Mouse (Mus musculus) thymus, postnatal 14 days (tissue): Measurements from ENCODE around the gene Cdkn3.
A peak's percentile ranks its signal among the peaks of the same experiment; 100 is the strongest.
"Not testable (repeated sequence)": the region's sequence is repeated elsewhere in the genome, so short reads cannot be mapped to it uniquely, and the experiment has no call there.

Experiments
- DNase-seq: peaks from one replicate; pipeline ENCODE4 v3.0.0; 2021

Gene Cdkn3

DNA sequence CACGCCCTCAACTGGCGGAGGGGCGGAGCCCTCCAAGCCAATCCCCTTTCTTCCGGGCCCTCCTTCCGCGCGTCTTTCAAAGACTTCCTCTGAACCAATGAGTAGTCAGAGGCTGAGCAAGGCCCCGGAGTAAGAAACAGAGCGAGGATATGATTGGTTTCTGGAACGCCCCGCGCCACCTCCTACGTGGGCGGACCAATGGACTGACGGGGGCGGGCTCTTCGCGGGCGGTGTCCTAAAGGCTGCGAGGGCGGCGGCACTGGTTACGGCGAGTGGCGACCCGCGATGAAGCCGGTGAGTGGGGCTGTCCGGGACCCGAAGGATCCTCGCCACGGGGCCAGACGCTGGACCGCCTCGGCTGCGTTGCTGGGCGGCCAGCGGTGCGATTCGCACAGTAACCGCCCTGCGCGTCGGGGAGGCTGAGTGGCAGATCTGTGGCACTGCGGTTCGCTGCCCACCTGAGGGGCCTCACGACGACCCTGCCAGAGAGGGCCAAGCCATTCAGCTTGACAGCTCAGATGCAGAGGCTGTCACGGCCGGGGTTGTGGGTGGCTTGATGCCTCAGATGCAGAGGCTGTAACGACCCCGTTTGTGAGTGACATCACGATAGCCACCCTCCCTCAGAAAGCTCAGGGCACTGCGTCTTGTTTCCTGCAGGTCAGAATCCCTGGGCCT, at the start of gene Cdkn3:
TSS of gene Cdkn3 (plus strand) at position 187 of the 675 bp plus-strand sequence.
- peak; percentile 92 for DNase-seq

GRCm38 (mm10) chr14:46718483-46718922, 41.8 kb upstream of the Cdkn3 start:
- no peak for DNase-seq

DNA sequence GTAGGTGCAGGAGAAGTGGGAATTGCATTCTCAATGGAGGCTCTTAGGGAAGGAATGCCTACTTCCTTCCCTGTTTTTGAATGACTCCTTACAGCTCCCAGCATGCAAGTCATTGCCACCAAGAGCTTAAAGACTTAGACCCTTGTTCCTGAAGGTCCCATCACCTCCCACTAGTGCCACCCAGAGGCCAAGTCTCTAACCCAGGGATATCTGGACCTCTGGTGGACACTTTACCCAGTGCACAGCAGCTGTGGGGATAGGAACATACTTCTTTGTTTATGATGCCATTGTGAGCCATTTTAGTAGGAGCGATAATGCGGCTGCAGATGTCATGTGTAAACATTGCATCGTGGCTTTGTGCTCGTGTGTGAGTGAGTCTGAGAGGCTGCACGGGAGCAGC, 38.3 kb upstream of the Cdkn3 start:
- DNase-seq, result no peak

DNA sequence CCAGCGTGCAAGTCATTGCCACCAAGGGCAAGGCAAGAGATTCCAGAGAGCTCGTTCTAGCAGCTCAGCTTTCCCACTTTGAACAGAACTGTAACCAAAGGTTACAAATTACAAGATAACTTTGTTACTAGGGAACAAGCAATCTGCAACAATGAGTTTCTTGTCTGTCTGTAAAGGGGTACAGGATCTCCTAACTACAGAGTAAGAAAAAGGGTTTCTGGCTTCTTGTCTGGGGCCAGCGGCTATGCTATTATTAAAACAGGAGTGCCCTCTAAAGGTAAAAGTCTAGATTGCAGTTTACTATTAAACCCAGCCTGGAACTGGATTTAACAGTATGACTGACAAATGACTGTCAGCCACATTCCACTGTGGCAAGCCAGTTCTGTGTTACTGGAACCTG, 36.5 kb upstream of the Cdkn3 start:
- DNase-seq, result no peak

GRCm38 (mm10) chr14:46724941-46725340, 35.4 kb upstream of the Cdkn3 start:
- DNase-seq, result no peak

GRCm38 (mm10) chr14:46725743-46726142, 34.6 kb upstream of the Cdkn3 start:
- DNase-seq, result peak; percentile 48

GRCm38 (mm10) chr14:46734262-46734661, 26.1 kb upstream of the Cdkn3 start:
- DNase-seq, result no peak

GRCm38 (mm10) chr14:46734761-46735455, 25.4 kb upstream of the Cdkn3 start:
- DNase-seq, result no peak

- no peak for DNase-seq
These were observed 24.0 kb upstream of the Cdkn3 start for GRCm38 (mm10) chr14:46736366-46736765.

DNA sequence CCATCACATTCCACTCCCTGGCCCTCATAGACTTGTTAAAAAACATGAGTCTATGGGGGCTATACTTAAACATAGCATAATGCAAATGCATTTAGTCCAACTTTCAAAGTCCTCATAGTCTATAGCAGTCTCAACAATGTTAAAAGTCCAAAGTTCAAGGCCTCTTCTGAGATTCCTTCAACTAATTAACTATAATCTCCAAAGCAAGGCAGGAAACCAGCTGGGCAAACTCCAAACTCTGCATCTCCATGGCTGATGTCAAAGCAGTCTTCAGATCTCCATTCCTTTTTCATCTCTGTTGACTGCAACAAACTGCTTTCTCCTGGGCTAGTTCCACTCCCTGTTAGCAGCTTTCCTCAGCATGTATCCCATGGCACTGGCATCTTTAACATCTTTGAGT, 23.0 kb upstream of the Cdkn3 start:
- DNase-seq, result not testable (repeated sequence)

DNA sequence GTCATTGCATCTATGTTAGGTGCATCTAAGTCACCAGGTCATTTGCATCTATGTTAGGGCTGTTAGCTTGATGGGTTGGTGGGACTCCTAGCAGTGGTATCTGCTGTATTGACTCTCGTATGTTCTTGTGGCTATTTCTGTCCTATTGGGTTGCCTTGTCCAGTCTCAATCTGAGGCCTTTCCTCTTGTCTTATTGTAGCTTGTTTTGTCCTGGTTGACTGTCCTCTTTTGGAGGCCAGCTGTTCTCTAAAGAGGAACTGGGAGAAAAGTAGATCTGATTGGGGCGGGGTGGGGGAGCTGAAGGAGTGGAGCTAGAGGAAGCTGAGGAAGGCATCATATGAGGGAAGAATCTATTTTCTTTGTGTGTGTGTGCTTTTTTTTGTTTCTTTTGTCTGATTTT, 17.7 kb upstream of the Cdkn3 start:
- no peak for DNase-seq

GRCm38 (mm10) chr14:46745413-46745812, 14.9 kb upstream of the Cdkn3 start:
- DNase-seq, result no peak

- not testable (repeated sequence) for DNase-seq
These were observed 6.0 kb upstream of the Cdkn3 start for GRCm38 (mm10) chr14:46754371-46754770.

- DNase-seq, result no peak
These were observed 4.5 kb upstream of the Cdkn3 start for GRCm38 (mm10) chr14:46755851-46756250.

DNA sequence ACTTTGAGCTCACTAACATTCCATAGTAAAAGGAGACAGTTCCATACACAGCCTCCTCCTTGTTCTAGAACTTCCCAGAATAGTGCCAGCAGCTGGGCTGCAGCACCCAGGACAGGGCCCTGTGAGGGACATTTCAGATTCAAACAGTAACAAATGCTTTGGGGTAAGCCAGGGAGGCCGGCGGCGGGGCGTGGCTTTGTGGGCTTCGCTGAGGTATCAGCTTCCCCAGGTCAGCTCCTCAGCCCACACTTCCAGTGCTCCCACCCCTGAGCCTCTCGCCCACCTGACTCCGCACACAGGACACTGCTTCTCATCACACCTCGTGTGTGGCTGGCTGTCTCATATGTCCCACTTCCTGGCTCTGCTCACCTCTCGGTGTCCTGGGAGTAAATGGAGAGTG, 2.6 kb upstream of the Cdkn3 start:
- DNase-seq, result no peak

- no peak for DNase-seq
These were observed 379 bp upstream of the Cdkn3 start for GRCm38 (mm10) chr14:46759970-46760354.

- DNase-seq, result no peak
These were observed 845 bp downstream of the Cdkn3 start for GRCm38 (mm10) chr14:46761186-46761585.

DNA sequence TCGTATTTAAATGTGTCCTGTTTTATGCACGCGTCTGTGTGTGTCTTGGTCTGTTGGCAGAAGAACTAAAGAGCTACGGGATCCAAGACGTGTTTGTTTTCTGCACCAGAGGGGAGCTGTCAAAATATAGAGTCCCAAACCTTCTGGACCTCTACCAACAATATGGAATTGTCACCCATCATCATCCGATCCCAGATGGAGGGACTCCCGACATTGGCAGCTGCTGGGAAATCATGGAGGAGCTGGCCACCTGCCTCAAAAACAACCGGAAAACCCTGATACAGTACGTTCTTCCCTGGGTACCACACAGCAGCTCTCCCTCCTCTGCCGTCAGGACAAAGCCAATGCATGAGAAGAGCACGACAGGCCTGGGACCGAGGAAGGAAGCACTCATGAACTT, 6.8 kb downstream of the Cdkn3 start:
- no peak for DNase-seq

DNA sequence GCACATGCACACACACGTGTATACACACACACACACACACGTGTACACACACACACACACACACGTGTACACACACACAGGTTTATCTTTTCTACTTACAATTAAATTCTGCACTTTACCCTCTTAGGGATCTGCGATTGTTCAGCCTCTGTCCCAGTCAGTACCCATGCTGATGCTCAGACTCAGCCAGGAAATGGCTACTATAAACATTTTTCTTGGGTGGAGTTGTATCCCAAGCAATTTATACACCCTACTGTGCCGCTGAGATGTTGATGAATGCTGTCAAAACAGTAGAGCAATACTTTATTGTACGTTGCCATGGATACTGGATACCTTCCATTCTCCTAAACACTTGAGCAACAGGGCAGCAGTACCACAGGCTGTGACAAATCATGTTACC, 9.7 kb downstream of the Cdkn3 start:
- DNase-seq, result no peak

GRCm38 (mm10) chr14:46778756-46779155, 18.4 kb downstream of the Cdkn3 start:
- DNase-seq, result no peak

GRCm38 (mm10) chr14:46779217-46779616, 18.9 kb downstream of the Cdkn3 start:
- DNase-seq, result peak; percentile 21

GRCm38 (mm10) chr14:46781086-46781485, 20.7 kb downstream of the Cdkn3 start:
- DNase-seq, result no peak

DNA sequence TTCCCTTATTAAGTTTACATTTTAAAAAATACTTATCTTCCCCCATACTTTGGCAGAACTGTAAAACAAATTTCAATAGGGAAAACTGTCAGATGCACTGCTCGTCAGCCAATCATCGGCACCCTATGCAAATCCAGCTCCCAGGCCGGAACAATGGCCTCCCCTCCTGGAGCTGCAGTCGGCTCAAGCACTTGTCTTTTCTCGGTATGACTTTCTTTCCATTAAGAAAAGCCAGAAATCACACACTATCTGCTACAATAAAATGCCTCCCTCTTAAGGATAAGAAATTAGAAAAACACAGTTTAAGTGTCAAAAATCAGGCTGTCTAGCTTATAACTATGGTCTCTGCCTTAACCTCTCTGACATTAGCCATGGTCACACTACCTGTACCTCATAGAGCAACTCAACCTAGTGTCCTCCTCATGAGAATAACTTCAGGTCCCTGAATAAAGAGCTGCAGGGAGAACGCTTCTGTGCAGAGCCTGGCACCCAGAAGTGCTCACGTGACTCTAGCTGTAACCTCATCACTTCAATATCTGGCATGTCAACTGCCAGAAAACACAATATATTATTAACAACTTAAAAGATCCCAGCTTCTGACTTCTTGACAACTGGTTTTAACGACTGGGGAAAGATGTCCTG, 22.0 kb downstream of the Cdkn3 start:
- DNase-seq, result no peak

DNA sequence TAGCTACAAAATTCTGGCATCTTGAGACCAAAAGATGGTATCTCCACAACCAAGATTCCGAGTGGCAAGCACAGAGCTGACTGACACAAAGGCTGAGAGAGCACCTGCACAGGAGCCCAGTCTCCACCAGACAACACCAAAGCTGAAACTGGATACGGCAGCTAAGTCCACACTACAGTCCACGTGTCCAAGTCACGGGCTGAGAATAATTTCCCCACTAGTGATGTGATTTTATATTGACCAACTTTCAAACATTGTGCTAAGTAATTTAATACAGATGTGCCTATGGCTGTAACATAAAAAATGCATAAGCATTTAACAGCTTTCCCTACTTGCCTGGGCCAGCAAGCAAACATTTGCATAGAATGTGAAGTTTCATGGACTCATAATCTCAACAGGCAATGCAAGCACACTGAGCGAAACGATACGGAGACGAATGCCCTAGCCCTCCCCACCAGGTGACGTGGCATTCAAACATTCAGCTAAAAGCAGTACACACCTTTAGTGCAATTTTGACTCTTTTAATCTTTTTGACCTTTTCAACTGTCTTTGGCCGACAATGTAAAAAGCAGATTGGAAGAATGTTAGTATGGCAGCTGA, 23.1 kb downstream of the Cdkn3 start:
- no peak for DNase-seq
